Mouse (Mus musculus): ENCODE measurements at regions not wholly inside any gene's neighbourhood (a gene's known extent, or its start where the extent isn't known, plus 50 kb on each side); places are given as distances from the start of the nearest gene placed in this dataset.

- H3K9ac ChIP-seq: no peak overlapping the region
These were observed 334.8 kb downstream of the Mex3b start for GRCm38 (mm10) chr7:83201768-83202493.

GRCm38 (mm10) chr7:83203311-83204012 is 336.3 kb downstream of the Mex3b start:
- WGBS: 59% methylated on average over 10 of the region's 10 CpGs
- Histone ChIP-seq H3K9ac (no peak overlapping the region), H3K27me3 (0 out of 2 replicates have a peak, but pooled peaks cover 5% of the 10 kb centered on the region), H3K4me3 (no peak overlapping the region), H3K4me1 (peaks cover 38% of the 10 kb centered on the region), H3K27ac (no peak overlapping the region), H3K36me3 (no peaks in the 10 kb centered on the region), H3K4me2 (no peak overlapping the region), H3K9me3 (no peaks in the 10 kb centered on the region)
- ATAC-seq (ENCODE audit: insufficient number of reproducible peaks, low FRiP score, low TSS enrichment, low read depth): no peak

More at GRCm38 (mm10) chr7:83201768-83202493, 334.8 kb downstream of the Mex3b start:
- H3K9me3 ChIP-seq: no peaks in the 10 kb centered on the region
- ATAC-seq (ENCODE audit: insufficient number of reproducible peaks, low FRiP score, low TSS enrichment, low read depth): 0 out of 2 replicates have a peak, but pooled peaks have one; percentile 35
- peaks cover 38% of the 10 kb centered on the region for H3K4me1 ChIP-seq
- H3K36me3 ChIP-seq: no peaks in the 10 kb centered on the region
- 5% methylated on average over 11 of the region's 11 CpGs for WGBS
- H3K27ac ChIP-seq: peak overlapping the region; percentile 55
- H3K4me2 ChIP-seq: peak overlapping the region; percentile 31
- no peak overlapping the region for H3K4me3 ChIP-seq
- 0 out of 2 replicates have a peak, but pooled peaks cover 5% of the 10 kb centered on the region for H3K27me3 ChIP-seq

- no peak overlapping the region for H3K4me3 ChIP-seq
- peaks cover 38% of the 10 kb centered on the region for H3K4me1 ChIP-seq
- H3K27ac ChIP-seq: no peak overlapping the region
- no peak overlapping the region for H3K9ac ChIP-seq
- H3K4me2 ChIP-seq: no peak overlapping the region
- H3K9me3 ChIP-seq: no peaks in the 10 kb centered on the region
- 11% methylated on average over 4 of the region's 4 CpGs for WGBS
- no peak for ATAC-seq (ENCODE audit: insufficient number of reproducible peaks, low FRiP score, low TSS enrichment, low read depth)
- H3K36me3 ChIP-seq: no peaks in the 10 kb centered on the region
- H3K27me3 ChIP-seq: 0 out of 2 replicates have a peak, but pooled peaks cover 5% of the 10 kb centered on the region
These were observed 336.9 kb downstream of the Mex3b start for GRCm38 (mm10) chr7:83204013-83204365.

GRCm38 (mm10) chr7:83204701-83205100 is 337.6 kb downstream of the Mex3b start:
- no peak overlapping the region for H3K4me2 ChIP-seq
- no peaks in the 10 kb centered on the region for H3K36me3 ChIP-seq
- whole genome bisulfite sequencing: 53% methylated on average over 8 of the region's 8 CpGs
- H3K27me3 ChIP-seq: 0 out of 2 replicates have a peak, but pooled peaks cover 5% of the 10 kb centered on the region
- no peaks in the 10 kb centered on the region for H3K9me3 ChIP-seq
- no peak for ATAC-seq (ENCODE audit: insufficient number of reproducible peaks, low FRiP score, low TSS enrichment, low read depth)
- no peak overlapping the region for H3K27ac ChIP-seq
- H3K9ac ChIP-seq: no peak overlapping the region
- H3K4me3 ChIP-seq: no peak overlapping the region
- peaks cover 38% of the 10 kb centered on the region for H3K4me1 ChIP-seq

- Histone ChIP-seq H3K36me3 (no peaks in the 10 kb centered on the region), H3K4me1 (peaks cover 33% of the 10 kb centered on the region), H3K27me3 (0 out of 2 replicates have a peak, but pooled peaks cover 5% of the 10 kb centered on the region), H3K27ac (no peak overlapping the region), H3K4me3 (no peak overlapping the region), H3K4me2 (no peak overlapping the region), H3K9me3 (no peaks in the 10 kb centered on the region), H3K9ac (no peak overlapping the region)
- 91% methylated on average over 2 of the region's 2 CpGs for WGBS
- no peak for ATAC-seq (ENCODE audit: insufficient number of reproducible peaks, low FRiP score, low TSS enrichment, low read depth)
These were observed 339.9 kb downstream of the Mex3b start for GRCm38 (mm10) chr7:83206999-83207398.

GRCm38 (mm10) chr7:83211611-83212010 is 344.5 kb downstream of the Mex3b start:
- H3K4me3 ChIP-seq: no peak overlapping the region
- H3K36me3 ChIP-seq: no peaks in the 10 kb centered on the region
- WGBS: 45% methylated on average over 6 of the region's 6 CpGs
- H3K9me3 ChIP-seq: no peaks in the 10 kb centered on the region
- H3K27ac ChIP-seq: no peak overlapping the region
- peaks cover 3% of the 10 kb centered on the region; the same call in 1 of the 2 replicates for H3K4me1 ChIP-seq
- ATAC-seq (ENCODE audit: insufficient number of reproducible peaks, low FRiP score, low TSS enrichment, low read depth): no peak
- H3K9ac ChIP-seq: no peak overlapping the region
- no peaks in the 10 kb centered on the region for H3K27me3 ChIP-seq
- H3K4me2 ChIP-seq: no peak overlapping the region

- H3K9ac ChIP-seq: no peak overlapping the region
- H3K4me2 ChIP-seq: no peak overlapping the region
- no peaks in the 10 kb centered on the region for H3K36me3 ChIP-seq
- H3K27me3 ChIP-seq: no peaks in the 10 kb centered on the region
- no peak for ATAC-seq (ENCODE audit: insufficient number of reproducible peaks, low FRiP score, low TSS enrichment, low read depth)
- H3K27ac ChIP-seq: no peak overlapping the region
- 84% methylated on average over 3 of the region's 3 CpGs for WGBS
- H3K4me3 ChIP-seq: no peak overlapping the region
- peaks cover 3% of the 10 kb centered on the region; the same call in 1 of the 2 replicates for H3K4me1 ChIP-seq
- no peaks in the 10 kb centered on the region; the same call in 1 of the 2 replicates for H3K9me3 ChIP-seq
These were observed 355.0 kb downstream of the Mex3b start for GRCm38 (mm10) chr7:83222029-83222722.

- Histone ChIP-seq H3K27ac (peak overlapping the region; percentile 77), H3K36me3 (no peaks in the 10 kb centered on the region), H3K4me3 (no peak overlapping the region), H3K4me2 (no peak overlapping the region), H3K27me3 (no peaks in the 10 kb centered on the region), H3K9me3 (no peaks in the 10 kb centered on the region), H3K4me1 (peaks cover 21% of the 10 kb centered on the region), H3K9ac (no peak overlapping the region)
- ATAC-seq (ENCODE audit: insufficient number of reproducible peaks, low FRiP score, low TSS enrichment, low read depth): peak; percentile 74
- WGBS: 38% methylated on average over 7 of the region's 7 CpGs
These were observed 357.2 kb upstream of the Tmc3 start for GRCm38 (mm10) chr7:83227262-83228108.

GRCm38 (mm10) chr7:83230496-83231325 is 354.0 kb upstream of the Tmc3 start:
- Histone ChIP-seq H3K27me3 (no peaks in the 10 kb centered on the region), H3K4me1 (peaks cover 21% of the 10 kb centered on the region), H3K9me3 (no peaks in the 10 kb centered on the region), H3K4me2 (no peak overlapping the region), H3K36me3 (no peaks in the 10 kb centered on the region), H3K9ac (no peak overlapping the region), H3K27ac (peak overlapping the region; percentile 59), H3K4me3 (no peak overlapping the region)
- WGBS: 42% methylated on average over 3 of the region's 3 CpGs
- ATAC-seq (ENCODE audit: insufficient number of reproducible peaks, low FRiP score, low TSS enrichment, low read depth): peak; percentile 61; the same call in 1 of the 2 replicates

- peaks cover 8% of the 10 kb centered on the region for H3K4me1 ChIP-seq
- H3K4me2 ChIP-seq: no peak overlapping the region
- no peaks in the 10 kb centered on the region for H3K27me3 ChIP-seq
- no peaks in the 10 kb centered on the region for H3K9me3 ChIP-seq
- ATAC-seq (ENCODE audit: insufficient number of reproducible peaks, low FRiP score, low TSS enrichment, low read depth): no peak
- H3K9ac ChIP-seq: no peak overlapping the region
- no peak overlapping the region for H3K27ac ChIP-seq
- no peaks in the 10 kb centered on the region for H3K36me3 ChIP-seq
- WGBS: 81% methylated on average over 3 of the region's 3 CpGs
- no peak overlapping the region for H3K4me3 ChIP-seq
These were observed 349.1 kb upstream of the Tmc3 start for GRCm38 (mm10) chr7:83235659-83236058.
